Mouse (Mus musculus): ENCODE results near the gene Tpsb2.

Gene Tpsb2

DNA sequence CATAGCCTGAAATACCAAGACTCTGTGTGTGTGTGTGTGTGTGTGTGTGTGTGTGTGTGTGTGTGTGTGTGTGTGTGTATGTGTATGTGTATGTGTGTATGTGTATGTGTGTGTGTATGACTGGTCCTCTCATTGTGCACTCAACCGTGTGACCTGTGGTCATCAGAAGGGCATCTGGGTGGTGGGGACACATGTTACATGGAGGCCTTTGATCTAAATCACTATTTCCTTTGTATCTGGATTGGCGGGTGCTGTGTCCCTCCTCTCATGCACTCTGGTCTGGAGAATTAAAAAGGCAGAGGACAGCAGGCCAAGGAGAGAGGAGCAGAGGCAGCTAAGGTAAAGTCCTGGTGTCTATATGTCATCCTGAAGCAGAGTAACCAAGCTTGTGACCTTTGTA is at the start of gene Tpsb2:
Gene Tpsb2 (plus strand): TSS at position 301 of the 400 bp plus-strand sequence.
- DNase-seq (ENCODE audit: low spot score) = no peak

GRCm38 (mm10) chr17:25318354-25318753 is 47.8 kb upstream of the Tpsb2 start, which contains the start of gene Prss29:
Gene Prss29 (plus strand): TSS chr17:25318654.
- no peak for DNase-seq (ENCODE audit: low spot score)

GRCm38 (mm10) chr17:25320819-25321218 is 45.3 kb upstream of the Tpsb2 start:
- no peak for DNase-seq (ENCODE audit: low spot score)

DNA sequence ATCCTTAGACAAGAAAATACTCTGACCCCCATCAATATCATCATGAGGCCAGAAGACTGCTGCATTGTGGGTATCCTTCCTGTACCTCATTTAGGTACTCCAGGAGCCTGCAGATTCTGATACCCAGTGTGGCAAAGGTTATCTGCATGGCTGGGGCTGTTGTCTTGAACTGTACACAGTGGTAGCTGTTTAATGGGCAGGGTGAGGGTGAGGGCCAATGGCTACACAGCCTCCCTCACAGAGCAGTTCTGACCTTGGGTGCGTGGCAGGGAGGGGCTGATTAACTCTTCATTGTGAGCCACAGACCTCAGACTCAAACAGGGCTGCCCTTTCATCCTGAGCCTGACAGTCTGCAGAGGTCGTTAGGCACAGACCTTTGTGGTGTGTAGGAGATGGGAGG is 43.2 kb upstream of the Tpsb2 start:
- no peak for DNase-seq (ENCODE audit: low spot score)

DNA sequence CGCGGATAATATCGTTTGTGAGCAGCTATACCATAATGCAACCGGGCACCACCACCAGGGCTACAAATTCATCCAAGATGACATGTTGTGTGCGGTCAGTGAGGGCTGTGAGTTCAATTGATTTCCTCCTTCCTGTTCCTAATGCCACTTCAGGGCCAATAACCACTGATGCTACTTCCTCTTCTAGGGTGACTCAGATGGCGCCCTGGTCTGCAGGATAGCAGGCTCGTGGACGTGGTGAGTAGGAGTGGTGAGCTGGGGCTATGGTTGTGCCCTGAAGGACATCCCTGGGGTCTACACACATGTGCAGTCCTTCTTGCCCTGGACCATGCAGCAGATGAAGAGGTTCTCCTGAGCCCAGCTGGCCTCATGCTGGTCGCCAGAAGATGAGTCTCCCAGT is 33.8 kb upstream of the Tpsb2 start:
- no peak for DNase-seq (ENCODE audit: low spot score)

GRCm38 (mm10) chr17:25333943-25334342 is 32.2 kb upstream of the Tpsb2 start:
- peak; percentile 15 for DNase-seq (ENCODE audit: low spot score)

GRCm38 (mm10) chr17:25338218-25338617 is 27.9 kb upstream of the Tpsb2 start:
- DNase-seq (ENCODE audit: low spot score) = no peak

GRCm38 (mm10) chr17:25340003-25340402 is 26.1 kb upstream of the Tpsb2 start:
- DNase-seq (ENCODE audit: low spot score) = no peak

- DNase-seq (ENCODE audit: low spot score) = no peak
These were observed 24.6 kb upstream of the Tpsb2 start for GRCm38 (mm10) chr17:25341490-25341889.

DNA sequence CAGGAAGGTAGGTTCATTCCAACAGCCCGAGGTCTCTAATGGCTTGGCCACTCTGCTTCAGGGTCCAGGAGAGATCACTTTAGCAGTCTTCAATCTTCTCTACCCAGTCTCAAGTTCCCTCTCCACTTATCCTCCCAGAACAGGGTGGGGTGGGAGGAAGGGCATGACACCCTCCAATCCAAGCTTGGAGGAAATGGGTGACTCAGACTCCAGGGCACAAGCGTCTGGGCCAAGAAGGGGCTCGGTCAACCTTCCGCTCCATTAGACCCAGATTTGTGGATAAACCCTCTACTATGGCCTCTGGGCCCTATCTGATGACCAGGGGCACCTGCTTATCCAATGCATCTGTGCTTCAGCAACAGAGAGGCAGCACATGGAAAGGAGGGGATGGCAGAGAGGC is 20.6 kb upstream of the Tpsb2 start, which contains the start of gene Tpsab1:
Gene Tpsab1 (minus strand): TSS at position 101 of the 400 bp plus-strand sequence.
- no peak for DNase-seq (ENCODE audit: low spot score)

DNA sequence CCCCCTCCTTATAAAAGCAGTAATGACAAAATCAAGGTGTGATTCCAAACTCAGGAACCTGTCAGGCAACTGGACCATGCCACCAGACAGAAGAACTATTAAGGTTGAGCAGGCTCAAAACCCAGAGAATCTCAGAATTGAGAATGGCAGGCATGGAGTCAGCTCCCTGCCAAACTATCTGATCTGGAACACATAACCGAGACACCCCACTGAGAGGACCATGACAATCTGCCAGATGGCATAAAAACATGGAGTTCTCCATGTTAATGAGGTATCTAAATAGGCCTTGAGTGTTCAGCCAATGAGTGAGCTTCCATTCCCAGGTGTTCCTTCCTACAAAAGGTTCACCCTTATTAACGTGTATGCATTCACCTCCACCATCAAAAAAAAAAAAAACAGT is 4.8 kb upstream of the Tpsb2 start:
- no peak for DNase-seq (ENCODE audit: low spot score)

DNA sequence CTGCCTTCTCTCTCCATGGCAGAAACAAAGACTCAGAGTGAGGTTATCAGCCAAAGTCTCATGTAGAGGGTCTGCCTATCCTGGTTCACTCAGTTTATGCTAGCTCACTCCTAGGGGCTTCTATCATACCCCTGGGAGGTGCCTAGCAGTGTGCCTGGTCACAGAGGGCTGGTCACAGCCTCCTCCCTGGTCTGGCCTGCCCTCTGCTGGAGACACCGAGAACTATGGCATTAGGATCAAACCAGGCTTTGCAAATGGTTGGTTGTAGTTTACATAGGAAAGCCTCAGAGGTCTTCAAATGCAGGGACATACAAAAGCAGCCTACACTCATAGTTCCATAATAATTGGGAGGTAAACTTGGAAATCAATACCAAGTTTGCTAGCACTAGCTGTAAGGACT is 2.4 kb upstream of the Tpsb2 start:
- DNase-seq (ENCODE audit: low spot score) = peak; percentile 16

DNA sequence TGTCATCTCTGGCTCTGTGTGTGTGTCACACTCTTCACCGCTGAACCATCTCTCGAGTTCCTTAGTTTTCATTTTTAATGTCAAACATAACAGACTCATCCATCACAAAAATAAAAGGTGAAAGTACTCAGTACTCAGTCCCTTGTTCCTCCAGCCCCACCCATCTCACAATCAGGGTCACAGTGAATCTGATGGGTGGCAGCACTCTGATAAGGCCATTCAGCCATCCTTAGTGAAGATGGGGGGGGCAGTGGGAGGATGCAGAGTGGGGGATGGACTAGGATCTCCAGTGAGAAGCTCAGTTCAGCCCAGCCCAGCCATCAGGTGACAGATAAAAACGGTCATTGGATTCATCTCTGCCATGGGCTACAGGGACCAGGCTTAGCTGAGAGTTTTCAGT is 2.9 kb downstream of the Tpsb2 start, which contains the start of gene Tpsg1:
Gene Tpsg1 (plus strand): TSS at position 301 of the 400 bp plus-strand sequence.
- DNase-seq (ENCODE audit: low spot score) = no peak

- DNase-seq (ENCODE audit: low spot score) = no peak
These were observed 6.4 kb downstream of the Tpsb2 start for GRCm38 (mm10) chr17:25372491-25372890.

DNA sequence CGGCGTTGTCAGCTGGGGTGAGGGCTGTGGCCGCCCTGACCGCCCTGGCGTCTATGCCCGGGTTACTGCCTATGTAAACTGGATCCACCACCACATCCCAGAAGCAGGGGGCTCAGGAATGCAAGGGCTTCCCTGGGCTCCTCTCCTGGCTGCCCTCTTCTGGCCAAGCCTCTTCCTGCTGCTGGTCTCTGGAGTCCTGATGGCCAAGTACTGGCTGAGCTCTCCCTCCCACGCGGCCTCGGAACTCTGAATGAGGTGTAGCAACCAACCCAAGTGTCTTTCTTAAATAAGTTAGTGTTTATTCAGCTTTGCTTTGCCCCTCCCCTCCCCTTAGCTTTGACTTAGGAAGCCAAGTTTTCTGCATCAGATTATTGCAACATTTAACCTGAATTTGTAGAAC is 7.9 kb downstream of the Tpsb2 start:
- DNase-seq (ENCODE audit: low spot score) = no peak

DNA sequence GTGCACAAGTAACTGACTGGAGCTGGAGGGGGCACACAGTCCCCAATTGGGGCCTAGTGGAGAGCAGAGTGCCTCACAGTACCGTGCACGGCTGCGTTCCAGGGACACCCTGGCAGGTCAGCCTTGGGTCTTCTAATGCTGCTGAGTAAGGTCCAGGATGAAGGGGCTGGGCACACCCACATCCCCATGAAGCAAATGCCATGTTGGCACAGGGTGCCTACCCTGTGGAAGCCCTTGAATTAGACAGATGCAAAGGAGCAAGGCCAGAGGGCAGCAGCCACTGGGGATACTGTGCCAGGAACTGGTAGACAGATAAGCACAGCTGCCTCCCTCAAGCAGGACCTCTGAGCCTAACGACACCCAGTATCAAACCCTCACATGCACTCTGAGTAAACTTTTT is 28.4 kb downstream of the Tpsb2 start:
- no peak for DNase-seq (ENCODE audit: low spot score)

DNA sequence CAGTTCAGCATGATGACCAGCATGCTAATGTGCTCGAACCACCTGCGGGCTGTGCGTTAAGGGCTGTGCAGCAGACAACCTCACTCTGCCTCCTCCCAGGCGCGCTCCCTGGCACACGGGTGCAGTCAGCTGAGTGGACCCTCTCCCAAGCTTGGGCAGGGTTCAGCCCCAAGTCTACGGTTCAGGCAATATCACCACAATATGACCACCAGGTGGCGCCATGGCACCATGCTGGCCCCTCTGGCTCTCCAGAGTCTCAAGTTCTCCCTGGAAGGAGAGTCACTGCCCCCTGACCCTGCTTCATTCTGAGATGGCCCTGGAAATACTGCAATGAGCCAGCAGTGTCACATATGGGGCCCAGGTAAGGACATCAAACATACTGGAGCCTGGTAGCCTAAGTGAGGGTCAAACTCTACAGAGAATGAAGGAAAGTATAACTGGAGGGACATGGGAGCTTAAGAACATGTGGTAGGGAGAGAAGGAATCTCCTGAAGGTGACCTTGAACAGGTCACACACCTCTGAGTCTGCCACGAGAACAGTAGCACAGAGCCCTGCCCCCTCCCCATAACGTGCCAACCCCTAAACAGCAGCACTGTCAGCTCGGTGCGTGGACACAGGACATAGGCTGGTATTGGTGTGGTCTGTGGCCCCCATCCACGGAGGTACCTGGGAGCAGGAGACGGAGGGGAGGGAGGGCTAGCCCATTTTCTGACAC is 31.9 kb downstream of the Tpsb2 start:
- peak; percentile 21 for DNase-seq (ENCODE audit: low spot score)

DNA sequence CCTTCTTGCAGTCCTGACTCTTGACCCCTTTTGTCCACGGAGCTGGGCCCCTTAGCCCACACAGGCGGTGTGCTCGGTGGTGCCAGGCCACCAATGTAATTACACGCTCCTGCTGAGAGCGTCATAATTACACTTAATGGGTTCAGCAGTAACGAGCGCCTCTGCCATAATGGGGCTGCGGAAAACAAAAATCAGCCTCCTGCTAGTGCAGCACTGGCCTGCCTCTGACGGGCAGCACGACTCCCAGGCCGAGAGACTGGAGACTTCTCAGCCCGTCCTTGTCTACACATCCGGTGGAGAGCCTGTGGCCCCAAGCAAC is 32.4 kb downstream of the Tpsb2 start:
- no peak for DNase-seq (ENCODE audit: low spot score)

- no peak for DNase-seq (ENCODE audit: low spot score)
These were observed 34.3 kb downstream of the Tpsb2 start for GRCm38 (mm10) chr17:25400443-25400842.

DNA sequence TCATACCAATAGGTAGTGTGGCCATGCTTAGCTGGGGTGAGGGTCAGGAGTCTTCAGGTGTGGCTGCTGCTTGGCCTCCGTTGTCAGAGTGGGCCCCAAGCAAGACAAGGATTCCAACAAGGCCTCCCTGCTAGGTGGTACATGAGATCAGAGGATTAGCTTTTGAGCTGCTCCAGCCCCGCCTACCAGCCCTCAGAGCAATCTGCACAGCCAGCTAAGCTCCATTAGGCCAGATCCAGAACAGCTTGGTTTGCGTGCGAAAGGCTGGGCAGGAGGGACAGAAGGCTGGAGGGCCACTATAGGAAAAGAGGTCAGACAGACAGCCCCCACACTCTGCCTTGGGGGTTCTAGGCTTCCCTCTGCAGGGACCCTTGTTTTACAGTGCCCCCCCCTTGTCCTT is 35.4 kb downstream of the Tpsb2 start:
- DNase-seq (ENCODE audit: low spot score) = no peak

- DNase-seq (ENCODE audit: low spot score) = no peak
These were observed 36.1 kb downstream of the Tpsb2 start for GRCm38 (mm10) chr17:25402224-25402623.

- no peak for DNase-seq (ENCODE audit: low spot score)
These were observed 38.1 kb downstream of the Tpsb2 start for GRCm38 (mm10) chr17:25404190-25404589.

- no peak for DNase-seq (ENCODE audit: low spot score)
These were observed 39.3 kb downstream of the Tpsb2 start for GRCm38 (mm10) chr17:25405224-25405895.

DNA sequence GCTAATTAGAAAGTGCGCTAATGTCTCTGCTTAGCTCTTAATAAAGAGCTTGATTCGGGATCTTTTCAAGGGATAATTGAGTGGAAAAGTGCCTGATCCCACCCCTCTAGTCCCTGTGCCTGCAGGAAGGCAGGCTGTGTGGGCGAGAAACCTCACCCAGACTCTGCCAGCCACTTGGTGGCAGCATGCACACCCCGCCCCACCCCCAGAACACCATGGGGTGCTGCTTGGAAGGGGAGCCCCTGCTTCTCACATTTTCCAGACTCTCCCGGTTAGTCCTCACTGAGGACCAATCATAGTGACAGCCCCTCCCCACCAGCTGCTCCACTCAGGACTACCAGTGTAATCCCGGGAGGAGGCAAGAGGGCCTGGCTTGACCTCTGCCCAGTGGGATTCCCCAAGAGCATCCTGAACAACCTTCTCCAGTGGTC is 39.9 kb downstream of the Tpsb2 start:
- no peak for DNase-seq (ENCODE audit: low spot score)

Data from T-cell, adult 2 months (primary cell).